In the genomic region with DNA sequence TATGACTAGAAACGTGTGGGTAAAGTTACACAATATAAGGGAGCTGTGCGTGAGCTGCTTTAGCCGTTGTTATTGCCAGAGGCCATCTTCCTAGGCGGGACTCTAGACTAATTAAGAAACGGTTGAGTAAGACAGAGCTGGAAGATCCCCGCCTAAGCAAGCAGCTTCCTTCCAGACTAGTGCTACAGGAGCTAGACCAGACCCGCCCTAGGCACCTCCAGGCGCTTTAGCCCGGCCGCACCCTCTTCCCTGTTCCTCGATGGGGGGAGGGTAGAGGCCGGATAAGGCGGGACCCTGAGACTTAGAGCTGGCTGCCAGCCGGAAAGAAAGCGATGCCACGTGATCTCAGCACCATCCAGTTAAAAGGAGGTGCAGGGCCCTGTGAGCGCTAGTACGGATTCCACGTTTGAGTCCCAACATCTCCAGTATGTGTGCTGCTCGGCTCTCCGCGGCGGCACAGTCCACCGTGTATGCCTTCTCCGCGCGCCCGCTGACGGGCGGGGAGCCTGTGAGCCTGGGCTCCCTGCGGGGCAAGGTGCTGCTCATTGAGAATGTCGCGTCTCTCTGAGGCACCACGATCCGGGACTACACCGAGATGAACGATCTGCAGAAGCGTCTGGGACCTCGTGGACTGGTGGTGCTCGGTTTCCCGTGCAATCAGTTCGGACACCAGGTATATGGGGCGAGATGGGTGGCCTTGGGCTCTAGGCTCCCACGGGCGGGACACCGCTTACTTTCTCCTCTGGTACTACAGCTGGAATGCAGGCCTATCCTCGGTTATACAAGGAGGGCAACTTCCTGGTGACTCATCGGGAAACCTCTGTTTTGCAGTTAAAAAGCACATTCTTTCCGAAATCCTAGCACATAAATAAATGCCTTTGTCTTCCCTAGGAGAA, we compare ENCODE assay signal across 8 mouse cellular contexts. TPM values are rescaled to one million over a fixed set of nuclear protein-coding genes. Genes with fewer than 3 reads are reported as not detected.
A peak's percentile ranks its signal among the peaks of the same experiment; 100 is the strongest.
DNase-seq lines count a peak whose midpoint lies in the region; ATAC-seq and TF ChIP-seq lines count a peak whose summit lies in the region.

Gene Gpx1 (plus strand): TSS at position 18 of the 896 bp plus-strand sequence.

- no peaks in the 10 kb centered on the region for H3K27me3 ChIP-seq in embryonic facial prominence, embryonic 13.5 days
- no peaks in the 10 kb centered on the region for H3K27me3 ChIP-seq in kidney, adult 2 months (replicated peaks; ENCODE audit: control insufficient read depth, insufficient read depth, low read length)
- H3K27me3 ChIP-seq in limb, embryonic 12.5 days = no peaks in the 10 kb centered on the region
- H3K27me3 ChIP-seq in midbrain, embryonic 15.5 days (replicated peaks) = no peaks in the 10 kb centered on the region
- H3K27me3 ChIP-seq in spleen, adult 2 months (ENCODE audit: control insufficient read depth, insufficient read depth, low read length) = no peaks in the 10 kb centered on the region

- H3K4me2 ChIP-seq in embryonic facial prominence, embryonic 13.5 days = peak within 1 kb of the TSS; percentile 86
- peak within 1 kb of the TSS; percentile 85 for H3K4me2 ChIP-seq in limb, embryonic 12.5 days
- peak within 1 kb of the TSS; percentile 75 for H3K4me2 ChIP-seq in midbrain, embryonic 15.5 days

- no peak for TF ChIP-seq CTCF in kidney, adult 2 months (conservative IDR thresholded peaks at IDR 0.05; ENCODE audit: insufficient read depth, insufficient read length, low read depth, low read length)
- TF ChIP-seq CTCF in spleen, adult 2 months (IDR thresholded peaks at IDR 0.05; ENCODE audit: extremely low read depth, insufficient read depth, insufficient read length, insufficient replicate concordance) = no peak

- peak; percentile 93 for ATAC-seq in embryonic facial prominence, embryonic 13.5 days (ENCODE audit: insufficient number of reproducible peaks, insufficient read depth, low FRiP score, low TSS enrichment, low read depth)
- ATAC-seq in limb, embryonic 12.5 days (ENCODE audit: insufficient number of reproducible peaks, insufficient read depth, low FRiP score, low TSS enrichment, low read depth) = peak; percentile 95
- peak; percentile 96 for ATAC-seq in midbrain, embryonic 15.5 days (replicated peaks)

- peak within 1 kb of the TSS; percentile 98 for H3K27ac ChIP-seq in embryonic facial prominence, embryonic 13.5 days
- peak within 1 kb of the TSS; percentile 97 for H3K27ac ChIP-seq in kidney, adult 2 months (ENCODE audit: insufficient read depth, low read depth, low read length)
- peak within 1 kb of the TSS; percentile 97 for H3K27ac ChIP-seq in limb, embryonic 12.5 days
- peak within 1 kb of the TSS; percentile 88 for H3K27ac ChIP-seq in midbrain, embryonic 15.5 days
- H3K27ac ChIP-seq in spleen, adult 2 months (ENCODE audit: insufficient read depth, low read length) = peak within 1 kb of the TSS; percentile 95

- H3K4me1 ChIP-seq in embryonic facial prominence, embryonic 13.5 days = peaks cover 26% of the 10 kb centered on the region
- peaks cover 22% of the 10 kb centered on the region; the same call in 1 of the 2 replicates for H3K4me1 ChIP-seq in kidney, adult 2 months (ENCODE audit: control insufficient read depth, insufficient read depth, low read length)
- H3K4me1 ChIP-seq in limb, embryonic 12.5 days (replicated peaks) = peaks cover 24% of the 10 kb centered on the region
- H3K4me1 ChIP-seq in midbrain, embryonic 15.5 days = peaks cover 21% of the 10 kb centered on the region
- peaks cover 23% of the 10 kb centered on the region; the same call in 1 of the 2 replicates for H3K4me1 ChIP-seq in spleen, adult 2 months (ENCODE audit: control insufficient read depth, insufficient read depth, insufficient read length)

- 0% methylated on average over 49 of the region's 49 CpGs for WGBS in embryonic facial prominence, embryonic 13.5 days
- under 1% methylated on average over 49 of the region's 49 CpGs for WGBS in kidney, adult 2 months
- under 1% methylated on average over 49 of the region's 49 CpGs for WGBS in limb, embryonic 12.5 days
- WGBS in midbrain, embryonic 15.5 days = under 1% methylated on average over 49 of the region's 49 CpGs
- under 1% methylated on average over 49 of the region's 49 CpGs for WGBS in spleen, adult 2 months

- peak; percentile 92 for DNase-seq in 3134 (ENCODE audit: extremely low read depth, insufficient read length, low spot score)
- peak; percentile 94 to 96 for DNase-seq in adrenal gland, postnatal 36 days
- peak; percentile 94 to 98 for DNase-seq in heart, adult 18-20 months
- DNase-seq in kidney, adult 2 months = peak; percentile 98
- peak; percentile 78 to 91 for DNase-seq in spleen, adult 2 months (ENCODE audit: low read depth in 1 of 2, low spot score in 2 of 2)

- H3K36me3 ChIP-seq in embryonic facial prominence, embryonic 13.5 days = peaks cover 30% of the 10 kb centered on the region
- peaks cover 6% of the 10 kb centered on the region for H3K36me3 ChIP-seq in kidney, adult 2 months (ENCODE audit: control insufficient read depth, insufficient read depth, low read length)
- peaks cover 25% of the 10 kb centered on the region for H3K36me3 ChIP-seq in limb, embryonic 12.5 days
- peaks cover 16% of the 10 kb centered on the region; the same call in 1 of the 2 replicates for H3K36me3 ChIP-seq in midbrain, embryonic 15.5 days (replicated peaks)
- peaks cover 18% of the 10 kb centered on the region for H3K36me3 ChIP-seq in spleen, adult 2 months (ENCODE audit: control insufficient read depth, insufficient read depth, low read length)

- H3K9ac ChIP-seq in embryonic facial prominence, embryonic 13.5 days = peak within 1 kb of the TSS; percentile 94
- peak within 1 kb of the TSS; percentile 91 for H3K9ac ChIP-seq in limb, embryonic 12.5 days (replicated peaks)
- H3K9ac ChIP-seq in midbrain, embryonic 15.5 days = peak within 1 kb of the TSS; percentile 80

- peak within 1 kb of the TSS; percentile 79 for H3K4me3 ChIP-seq in embryonic facial prominence, embryonic 13.5 days
- H3K4me3 ChIP-seq in kidney, adult 2 months (ENCODE audit: insufficient read depth, low read depth, low read length) = peak within 1 kb of the TSS; percentile 88
- peak within 1 kb of the TSS; percentile 81 for H3K4me3 ChIP-seq in limb, embryonic 12.5 days (replicated peaks)
- H3K4me3 ChIP-seq in midbrain, embryonic 15.5 days = peak within 1 kb of the TSS; percentile 66
- peak within 1 kb of the TSS; percentile 87 for H3K4me3 ChIP-seq in spleen, adult 2 months (ENCODE audit: extremely low read depth, insufficient read depth, insufficient read length)

- peak; percentile 98 for TF ChIP-seq POLR2A in kidney, adult 2 months (IDR thresholded peaks at IDR 0.05; ENCODE audit: low read depth, low read length)
- TF ChIP-seq POLR2A in spleen, adult 2 months (IDR thresholded peaks at IDR 0.05; ENCODE audit: low read depth, low read length) = peak; percentile 98

- H3K9me3 ChIP-seq in embryonic facial prominence, embryonic 13.5 days = no peaks in the 10 kb centered on the region
- no peaks in the 10 kb centered on the region for H3K9me3 ChIP-seq in limb, embryonic 12.5 days
- no peaks in the 10 kb centered on the region for H3K9me3 ChIP-seq in midbrain, embryonic 15.5 days

RNA-seq across cellular contexts. Expression of gene Gpx1, which starts in this region (rescaled TPM):
- 100 to 1,000 TPM; 538 to 748 TPM for total RNA-seq in adrenal gland, postnatal 36 days (2021)
- polyA plus RNA-seq in embryonic facial prominence, embryonic 13.5 days (2015; fragmentation: Nextera tagmentation; extraction: Ambion mirVana) = 775 and 811 TPM in 2 replicates
- total RNA-seq in heart, adult 18-20 months (2021) = 100 to 1,000 TPM in 1 of 2 experiments, 10 to 100 TPM in 1; 86.8 to 111 TPM
- 5,487 and 5,501 TPM in 2 replicates for polyA plus RNA-seq in kidney, adult 2 months (2012; rRNA removed)
- polyA plus RNA-seq in limb, embryonic 12.5 days (2016; fragmentation: Nextera tagmentation; extraction: Ambion mirVana) = 797 and 821 TPM in 2 replicates
- polyA plus RNA-seq in midbrain, embryonic 15.5 days (2015; fragmentation: Nextera tagmentation; extraction: Ambion mirVana) = 413 and 429 TPM in 2 replicates
- 2,084 and 2,100 TPM in 2 replicates for polyA plus RNA-seq in spleen, adult 2 months (2012; rRNA removed)

Comparison
In these comparisons a context has a peak if more than half of its experiments do, and no peak if none do; other contexts are left out.
1. Peak in every context shown above with its lines: DNase-seq, ATAC-seq, H3K4me3 ChIP-seq and H3K27ac ChIP-seq.
2. RNA of gene Gpx1 (total RNA-seq): 538 to 748 TPM in adrenal gland, postnatal 36 days; 86.8 to 111 TPM in heart, adult 18-20 months; every median in the first group is over 4 times any median in the second.